Mouse (Mus musculus) Muller cell, postnatal 12 days (primary cell): ENCODE results near the gene Arpc1a.
"Not testable (repeated sequence)": the region's sequence is repeated elsewhere in the genome, so short reads cannot be mapped to it uniquely, and the experiment has no call there.

Source experiments
- DNase-seq: peaks from one replicate; pipeline ENCODE4 v3.0.0-alpha.2; 2015; ENCODE audit errors: inconsistent ontology term

Gene Arpc1a

DNA sequence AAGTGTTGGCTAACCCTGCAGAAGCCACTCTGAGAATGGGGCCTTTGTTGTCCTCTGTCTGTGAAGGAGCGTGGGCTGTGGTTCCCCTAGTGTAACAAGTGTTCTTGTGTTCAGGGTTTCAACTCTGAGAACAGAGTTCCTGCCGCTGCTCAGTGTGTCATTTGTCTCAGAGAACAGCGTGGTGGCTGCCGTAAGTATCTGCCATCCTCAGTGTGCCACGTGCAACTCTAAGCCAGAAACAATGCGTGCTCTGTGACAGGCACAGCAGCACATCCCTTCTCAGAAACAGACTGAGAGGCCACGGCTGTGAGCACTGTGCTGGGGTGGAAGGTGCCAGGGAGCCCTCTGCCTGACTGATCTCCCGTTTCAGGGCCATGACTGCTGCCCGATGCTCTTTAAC is 20.7 kb downstream of the Arpc1a start:
- no peak for DNase-seq

DNA sequence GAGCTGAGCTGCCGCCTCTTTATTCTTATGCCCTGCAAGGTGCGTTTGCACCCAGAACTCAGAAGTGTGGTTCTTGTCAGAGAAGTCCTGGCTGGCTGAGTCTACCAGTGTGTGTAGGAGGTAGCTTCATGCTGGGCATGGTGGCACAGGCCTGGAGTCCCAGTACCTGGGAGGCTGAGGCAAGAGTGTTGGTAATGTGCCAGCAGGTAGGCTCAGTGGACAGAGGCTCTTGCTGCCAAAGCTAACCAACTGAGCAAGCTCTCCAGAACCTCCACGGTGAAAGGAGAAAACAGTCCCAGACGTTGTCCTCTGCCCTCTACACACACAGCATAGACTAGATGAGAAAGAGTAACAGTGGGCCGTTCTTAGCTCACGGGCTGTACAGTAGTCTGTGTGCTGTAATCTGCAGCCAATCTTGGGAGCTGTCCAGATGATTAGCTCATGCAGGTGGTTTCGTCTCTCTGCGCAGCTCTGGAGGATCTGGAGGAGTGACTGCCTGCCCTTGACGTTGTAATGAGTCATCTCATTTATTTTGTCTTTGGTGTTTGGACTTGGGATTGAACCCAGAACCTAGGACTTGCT is 22.2 kb downstream of the Arpc1a start:
- DNase-seq, result no peak

DNA sequence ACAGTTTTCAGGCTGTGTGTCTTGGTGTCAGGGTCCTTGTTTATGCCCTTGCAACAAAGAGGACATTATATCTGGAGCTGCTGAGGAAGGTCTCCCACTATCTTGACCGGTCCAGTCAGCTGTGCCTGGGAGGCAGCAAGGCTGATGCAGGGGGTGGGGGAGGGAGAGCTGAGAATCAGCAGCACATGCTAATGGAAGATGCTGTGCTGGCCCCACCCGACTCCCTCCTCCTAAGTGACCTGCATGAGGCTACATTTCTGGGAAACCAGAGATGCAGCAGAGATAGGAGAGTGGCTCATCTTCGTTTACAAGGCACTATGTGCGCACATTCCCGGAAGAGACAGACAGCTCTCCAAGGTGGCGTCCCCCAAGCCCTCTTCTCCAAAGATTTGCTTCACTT is 26.8 kb downstream of the Arpc1a start:
- no peak for DNase-seq

DNA sequence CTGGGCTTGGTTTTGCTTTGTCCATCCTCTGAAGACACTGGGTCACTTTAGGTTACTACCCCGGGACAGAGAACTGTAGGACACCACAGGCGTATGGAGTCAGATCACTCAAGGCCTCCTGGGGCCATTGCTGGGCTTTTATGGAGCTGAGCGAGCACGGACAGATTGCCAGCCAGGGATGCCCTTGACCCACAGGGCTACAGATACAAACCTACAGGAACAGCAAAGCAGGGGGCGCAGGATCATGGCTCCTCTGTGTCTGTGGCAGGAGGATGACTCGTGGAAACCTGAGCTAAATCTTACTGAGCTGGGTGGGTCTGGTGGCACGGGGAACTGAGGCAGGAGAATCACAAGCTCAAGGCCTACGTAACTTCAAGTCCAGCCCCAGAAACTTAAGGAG is 28.9 kb downstream of the Arpc1a start:
- no peak for DNase-seq

DNA sequence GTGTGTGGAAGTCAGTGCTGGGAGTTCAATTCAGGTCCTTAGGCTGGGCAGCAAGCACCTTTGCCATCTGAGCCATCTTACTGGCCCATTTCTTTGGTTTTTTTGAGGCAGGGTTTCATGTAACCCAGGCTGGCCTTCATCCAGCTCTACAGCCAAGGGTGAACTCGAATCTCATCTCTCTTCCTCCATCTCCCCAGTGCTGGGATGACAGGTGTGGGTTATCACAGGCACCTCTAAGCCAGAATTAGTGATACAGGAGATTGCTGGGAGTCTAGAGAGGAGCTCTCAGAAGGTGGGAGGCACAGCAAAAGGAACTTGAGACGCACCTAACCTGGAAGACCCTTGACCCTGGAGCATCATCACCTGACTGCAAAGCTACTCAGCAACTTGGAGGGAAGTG is 29.8 kb downstream of the Arpc1a start:
- no peak for DNase-seq

DNA sequence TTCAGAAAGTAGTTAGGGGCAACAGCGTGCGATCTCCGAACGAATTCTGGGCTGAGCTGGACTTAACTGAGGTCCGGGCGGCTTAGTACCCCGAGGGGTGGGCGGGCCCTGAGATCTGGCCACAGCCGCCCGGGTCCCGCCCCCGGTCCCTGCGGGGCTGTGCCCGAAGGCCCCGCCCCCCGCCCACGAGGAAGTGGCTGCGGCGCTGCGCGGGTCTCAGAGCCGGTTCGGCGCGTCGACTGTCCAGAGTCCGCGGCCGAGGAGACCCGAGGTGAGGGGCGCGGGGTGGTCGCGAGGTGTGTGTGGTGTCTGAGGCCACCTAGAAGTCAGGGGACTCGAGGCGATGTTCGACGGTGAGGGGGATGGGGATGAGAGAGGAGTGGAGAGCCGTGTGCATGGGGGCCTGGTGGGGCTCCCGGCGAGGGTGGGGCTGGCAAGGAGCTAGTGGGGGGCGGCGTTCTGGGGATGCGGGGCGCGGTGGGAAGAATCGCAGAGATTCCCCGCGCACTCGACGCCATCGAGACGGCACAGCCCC is 30.5 kb downstream of the Arpc1a start, which contains the start of gene Arpc1b:
Gene Arpc1b (plus strand): TSS at position 145 of the 535 bp plus-strand sequence.
- DNase-seq, result peak; percentile 91

DNA sequence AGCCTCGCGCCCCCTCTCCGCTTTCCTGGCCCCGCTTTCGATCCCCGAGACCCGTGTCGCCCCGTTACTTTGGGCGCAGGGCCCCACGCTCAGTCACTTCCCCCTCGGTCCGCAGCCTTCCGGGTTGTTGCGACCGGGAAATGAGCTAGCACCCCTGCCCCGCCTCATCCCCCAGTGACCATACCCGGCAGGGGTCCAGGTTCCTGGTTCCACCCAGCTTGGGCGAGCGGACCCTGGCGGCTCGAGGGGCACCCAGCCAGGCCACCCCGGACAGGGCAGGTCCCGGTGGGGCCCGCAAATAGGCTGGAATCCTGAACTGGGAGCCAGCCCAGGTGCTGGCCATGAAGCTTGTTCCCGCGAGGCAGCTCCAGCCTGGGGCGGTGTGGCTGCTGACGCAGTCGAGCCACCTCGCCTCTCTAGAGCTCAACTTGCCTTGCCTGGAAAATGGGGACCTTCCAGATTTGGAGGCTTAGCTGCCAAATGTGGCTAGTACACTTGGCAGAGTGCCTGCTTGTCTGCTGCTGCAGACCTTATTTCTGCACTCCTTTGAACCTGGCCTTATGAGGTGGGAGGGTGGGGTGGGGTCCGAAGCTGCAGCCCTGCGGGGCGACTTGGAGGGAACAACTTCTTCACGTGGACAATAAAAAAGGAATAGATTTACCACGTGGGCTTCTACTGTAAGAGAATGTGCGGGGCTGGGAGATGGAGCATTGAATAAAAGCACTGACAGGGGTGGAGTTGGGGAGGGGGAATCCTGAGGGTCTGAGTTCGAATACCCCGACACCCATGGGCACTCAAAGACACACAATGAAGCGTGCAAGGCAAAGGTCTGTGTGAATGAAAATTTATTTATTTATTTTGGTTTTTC is 31.2 kb downstream of the Arpc1a start:
- peak; percentile 65 for DNase-seq

DNA sequence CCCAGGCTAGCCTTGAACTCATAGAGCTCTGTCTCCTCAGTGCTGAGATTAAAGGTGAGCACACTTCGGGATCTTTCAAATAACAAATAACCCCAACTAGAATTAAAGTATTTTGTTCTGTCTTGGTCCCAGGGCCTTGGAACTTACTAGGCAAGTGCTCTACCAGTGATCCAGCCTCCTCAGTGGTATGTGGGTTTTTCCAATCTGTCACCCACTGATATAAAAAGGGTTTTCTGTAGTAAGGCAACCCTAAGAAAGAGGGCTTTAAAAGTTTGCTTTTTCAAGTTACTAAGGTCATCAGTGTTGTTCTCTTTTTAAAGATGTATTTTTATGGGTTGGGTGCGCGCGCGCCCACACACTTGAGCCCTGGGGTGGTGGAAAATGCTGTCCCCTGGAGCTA is 32.1 kb downstream of the Arpc1a start:
- DNase-seq, result no peak

DNA sequence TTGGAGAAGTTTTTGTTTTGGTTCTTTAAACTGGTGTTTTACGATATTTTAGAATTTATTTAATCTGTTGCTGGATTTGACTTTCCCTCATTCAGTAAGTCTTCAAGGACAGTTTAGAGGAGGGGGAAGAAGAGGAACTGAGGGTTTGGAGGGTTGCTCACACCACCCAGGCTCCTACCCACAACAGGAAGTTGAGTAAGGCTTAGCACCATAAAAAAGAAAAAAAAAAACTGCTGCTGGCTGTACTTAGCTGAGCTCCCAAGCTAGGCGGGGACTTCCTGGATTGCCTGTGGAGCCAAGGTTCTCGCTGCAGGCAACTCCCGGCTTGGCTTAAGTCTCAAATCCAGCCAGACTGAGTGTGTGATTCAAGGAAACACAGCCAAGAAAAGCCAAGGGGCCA is 32.7 kb downstream of the Arpc1a start:
- DNase-seq, result peak; percentile 51

DNA sequence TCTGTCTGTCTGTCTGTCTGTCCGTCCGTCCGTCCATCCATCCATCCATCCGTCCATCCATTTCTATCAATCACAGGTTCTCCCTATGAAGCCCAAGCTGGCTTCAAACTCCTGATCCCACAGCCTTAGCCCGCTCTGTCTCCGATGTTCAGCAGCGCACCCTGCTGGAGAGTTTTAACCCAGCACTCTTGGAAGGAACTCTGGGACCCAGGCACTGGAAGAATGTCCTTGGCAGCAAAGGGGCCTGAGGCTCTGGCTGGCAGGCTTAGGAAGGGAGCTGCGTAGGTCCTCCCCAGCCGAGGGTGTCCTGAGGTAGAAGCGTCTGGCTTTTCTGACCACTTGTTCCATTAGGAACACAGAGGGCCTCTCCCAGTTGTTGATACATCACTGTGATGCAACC is 33.3 kb downstream of the Arpc1a start:
- no peak for DNase-seq

DNA sequence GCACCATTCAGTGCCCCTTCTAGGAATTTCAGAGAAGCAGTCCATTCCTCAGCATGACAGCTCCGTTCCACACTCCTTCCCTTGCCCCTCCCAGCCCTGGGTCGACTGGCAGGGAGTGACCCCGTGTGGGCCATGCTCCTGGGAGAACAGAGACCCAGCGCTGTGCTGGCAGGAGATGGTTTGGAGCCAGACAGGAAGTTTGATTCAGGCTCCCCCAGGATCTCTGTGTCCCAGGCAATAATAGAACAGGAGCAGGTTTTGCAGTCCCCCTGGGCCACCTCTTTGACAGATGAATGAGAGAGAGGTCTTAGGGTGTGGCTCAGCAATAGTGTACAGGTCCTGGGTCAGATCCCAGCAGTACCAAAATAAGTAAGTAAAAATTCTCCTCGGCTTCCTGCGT is 34.4 kb downstream of the Arpc1a start:
- DNase-seq, result no peak

DNA sequence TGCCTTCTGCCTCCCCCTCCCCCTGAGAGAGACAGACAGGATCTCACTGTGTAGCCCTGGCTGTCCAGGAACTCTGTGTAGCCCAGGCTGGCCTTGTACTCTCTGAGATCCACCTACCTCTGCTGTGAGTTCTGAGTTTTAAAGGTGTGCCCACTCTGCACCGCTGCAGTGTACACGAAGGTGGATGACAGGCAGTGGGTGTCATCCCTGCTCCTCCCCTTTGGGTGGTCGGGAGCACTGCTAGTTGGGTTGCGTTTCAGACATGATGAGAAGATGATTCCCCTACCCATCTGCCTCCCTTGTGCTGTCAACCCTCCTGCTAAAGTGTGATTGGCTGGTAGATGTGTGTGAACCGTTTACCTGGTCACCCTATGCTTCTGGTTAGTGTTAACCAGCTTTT is 34.8 kb downstream of the Arpc1a start:
- DNase-seq, result no peak

DNA sequence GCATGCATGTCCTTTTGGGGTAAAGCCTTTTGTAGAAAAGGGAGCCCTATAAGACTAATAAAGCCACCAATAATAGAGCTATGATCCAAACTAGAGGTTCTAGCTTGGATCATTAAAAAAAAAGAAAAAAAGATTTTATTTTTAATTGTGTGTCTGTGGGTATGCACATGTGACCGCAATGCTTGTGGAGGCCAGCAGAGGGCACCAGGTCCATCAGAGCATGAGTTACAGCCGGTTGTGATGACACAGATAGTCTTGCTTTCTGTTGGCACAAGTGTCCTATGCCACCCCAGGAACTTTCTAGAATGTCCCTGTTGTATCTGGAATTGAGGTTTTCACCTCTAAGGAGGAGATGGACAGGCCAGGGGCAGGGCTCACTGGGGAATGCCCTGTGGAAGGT is 35.8 kb downstream of the Arpc1a start:
- DNase-seq, result no peak

DNA sequence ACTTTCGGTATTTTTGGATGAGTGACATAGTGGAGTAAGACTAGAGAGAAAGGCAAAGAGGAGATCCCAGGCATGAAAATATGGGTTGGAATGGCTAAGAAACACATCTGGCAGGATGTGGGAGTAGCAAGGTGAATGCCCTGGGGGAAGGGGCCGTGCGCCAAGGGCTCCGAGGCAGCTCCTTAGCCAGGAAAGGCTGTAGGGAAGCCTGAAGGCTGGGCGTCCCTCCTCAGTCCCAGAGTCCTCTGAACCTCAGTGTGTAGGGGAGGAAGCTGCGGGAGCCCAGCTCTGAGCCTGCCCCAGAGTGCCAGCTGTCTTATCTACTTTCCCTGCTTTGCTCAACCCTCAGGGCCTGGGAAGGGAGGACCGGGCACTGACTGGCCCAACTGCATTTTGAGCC is 37.3 kb downstream of the Arpc1a start:
- DNase-seq, result no peak

DNA sequence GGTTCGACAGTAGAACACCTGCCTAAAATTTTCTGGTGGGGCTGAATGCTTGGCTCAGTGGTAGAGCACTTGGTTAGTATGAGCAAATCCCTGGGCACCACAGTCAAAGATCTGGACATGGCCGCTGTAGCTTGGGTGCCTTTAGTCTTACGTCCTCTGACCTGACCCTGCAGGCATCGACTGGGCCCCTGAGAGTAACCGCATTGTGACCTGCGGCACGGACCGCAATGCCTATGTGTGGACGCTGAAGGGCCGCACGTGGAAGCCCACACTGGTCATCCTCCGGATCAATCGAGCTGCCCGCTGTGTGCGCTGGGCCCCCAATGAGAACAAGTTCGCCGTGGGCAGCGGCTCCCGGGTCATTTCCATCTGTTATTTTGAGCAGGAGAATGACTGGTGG is 39.8 kb downstream of the Arpc1a start:
- no peak for DNase-seq

DNA sequence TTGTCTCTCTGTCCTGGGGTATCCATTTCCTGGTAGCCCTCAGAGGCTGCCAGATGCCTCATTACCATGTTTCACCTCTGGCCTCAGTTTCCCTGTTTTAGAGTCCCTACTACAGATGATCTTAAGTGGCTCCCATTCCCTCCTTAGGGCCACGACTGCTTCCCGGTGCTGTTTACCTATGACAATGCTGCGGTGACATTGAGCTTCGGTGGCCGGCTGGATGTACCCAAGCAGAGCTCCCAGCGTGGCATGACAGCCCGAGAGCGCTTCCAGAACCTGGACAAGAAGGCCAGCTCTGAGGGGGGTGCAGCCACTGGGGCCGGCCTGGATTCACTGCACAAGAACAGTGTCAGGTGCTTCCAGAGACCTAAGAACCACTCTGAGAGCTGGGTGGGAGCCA is 43.0 kb downstream of the Arpc1a start:
- DNase-seq, result no peak

DNA sequence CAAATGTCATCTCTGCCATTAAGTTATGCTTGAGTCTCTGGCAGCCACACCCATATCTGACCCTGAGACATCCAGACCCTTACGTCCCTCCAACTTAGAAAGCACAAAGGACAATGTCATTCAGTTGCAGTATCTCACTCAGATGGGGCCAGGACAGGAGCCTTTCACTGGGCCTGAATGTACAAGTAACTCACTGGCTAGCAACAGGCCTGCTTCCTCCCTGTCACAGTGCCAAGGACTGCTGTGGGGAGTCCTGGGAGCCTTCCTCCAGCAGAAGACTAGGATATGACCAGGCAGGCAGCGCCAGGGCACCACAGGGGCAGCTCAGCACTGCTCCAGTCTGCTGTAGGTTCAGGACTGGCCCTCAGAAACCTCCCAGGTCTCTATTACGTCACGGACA is 45.5 kb downstream of the Arpc1a start:
- no peak for DNase-seq

DNA sequence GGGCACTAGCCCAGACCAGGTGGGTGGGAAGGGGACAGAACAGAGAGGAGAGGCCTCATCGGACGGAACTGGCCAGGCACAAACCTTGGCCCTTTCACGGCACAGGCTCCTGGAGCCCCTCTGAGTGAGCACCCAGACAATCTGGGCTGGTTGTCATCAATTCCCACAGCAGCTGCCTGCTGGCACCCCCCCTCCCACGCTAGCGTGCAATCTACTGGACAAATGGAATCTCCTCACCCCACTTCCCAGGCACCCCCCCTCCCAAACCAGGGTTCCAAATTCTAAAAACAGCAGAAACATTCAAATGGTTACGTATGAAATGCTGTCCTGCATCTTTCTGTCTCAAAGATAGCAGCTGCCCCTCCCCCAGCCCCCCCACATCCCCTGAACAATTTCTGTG is 46.1 kb downstream of the Arpc1a start:
- not testable (repeated sequence) for DNase-seq

DNA sequence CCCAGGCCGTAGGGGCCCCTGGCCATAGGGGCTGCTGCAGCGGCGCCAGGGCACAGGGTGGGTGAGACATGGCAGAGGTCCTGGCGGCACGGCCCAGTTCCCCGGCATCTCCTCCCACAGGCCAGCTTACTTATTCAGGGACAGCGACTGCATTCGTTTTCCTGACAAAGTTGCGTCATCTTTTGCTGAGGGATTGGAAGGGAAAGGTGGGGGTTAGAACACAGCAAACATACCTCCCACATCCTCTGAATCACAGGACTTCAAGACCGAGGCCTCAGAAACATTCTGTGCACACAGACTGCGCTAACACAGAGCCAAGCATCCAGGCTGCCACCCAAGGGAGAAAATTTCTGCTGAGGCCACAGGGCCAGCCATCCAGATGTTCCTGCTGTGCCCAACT is 46.6 kb downstream of the Arpc1a start:
- DNase-seq, result no peak

DNA sequence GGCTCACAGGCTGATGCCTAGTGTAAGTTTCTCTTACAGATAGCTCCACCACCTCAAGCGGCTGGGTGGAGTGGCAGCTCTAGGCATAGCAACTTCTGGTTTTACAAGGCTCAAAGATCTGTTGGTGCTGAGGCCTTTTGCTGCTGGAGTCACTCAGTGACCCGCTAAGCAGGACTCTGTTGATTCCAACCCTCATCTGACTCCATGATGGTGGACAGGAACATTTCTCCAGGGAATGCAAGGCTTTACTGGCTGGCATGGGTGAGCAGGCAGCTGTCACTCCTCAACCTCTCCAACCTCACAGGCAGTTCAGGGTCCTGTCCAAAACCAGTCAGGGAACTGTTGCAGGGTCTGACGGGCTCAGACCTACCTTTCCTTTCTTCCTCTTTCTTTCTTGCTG is 47.4 kb downstream of the Arpc1a start:
- DNase-seq, result no peak

DNA sequence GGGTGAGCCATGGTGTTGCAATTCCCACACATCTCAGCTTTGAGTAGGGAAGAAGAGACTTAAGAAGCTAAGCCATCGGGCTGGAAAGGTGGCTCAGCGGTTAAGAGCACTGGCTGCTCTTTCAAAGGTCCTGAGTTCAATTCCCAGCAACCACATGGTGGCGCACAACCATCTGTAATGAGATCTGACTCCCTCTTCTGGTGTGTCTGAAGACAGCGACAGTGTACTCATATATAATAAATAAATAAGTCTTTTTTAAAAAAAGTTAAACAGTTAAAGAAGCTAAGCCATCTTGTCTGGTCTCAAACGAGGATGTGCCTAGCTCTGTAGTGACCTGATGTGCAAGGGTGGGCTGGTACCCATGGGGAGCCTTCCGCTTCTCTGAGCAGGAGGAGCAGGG is 49.6 kb downstream of the Arpc1a start:
- DNase-seq, result not testable (repeated sequence)

DNA sequence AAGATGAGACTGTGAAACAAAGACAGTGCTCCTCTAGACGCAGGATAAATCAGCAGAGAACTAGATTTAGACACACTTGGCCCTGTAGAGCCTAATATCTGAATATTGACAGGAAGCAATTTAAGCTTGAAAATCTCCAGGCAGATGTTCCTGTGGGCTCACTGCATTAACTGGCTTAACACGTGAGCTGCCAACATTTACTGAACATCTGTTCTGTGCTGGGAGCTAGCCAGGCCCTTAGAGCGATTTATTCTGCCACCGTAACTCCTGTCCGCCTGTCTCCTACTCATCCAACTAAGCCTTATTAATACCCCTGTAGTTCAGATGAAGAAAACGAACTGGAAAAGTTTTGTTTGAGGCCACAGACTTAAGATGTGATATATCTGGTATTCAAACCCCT is 55.2 kb downstream of the Arpc1a start:
- peak; percentile 34 for DNase-seq
